Mouse (Mus musculus): Measurements from ENCODE around the gene Cd4. TPM values are rescaled to one million over a fixed set of nuclear protein-coding genes. Genes with fewer than 3 reads are reported as not detected.
A peak's percentile ranks its signal among the peaks of the same experiment; 100 is the strongest.

The Cd4 gene
- polyA plus RNA-seq, 1 experiment: not detected

DNA sequence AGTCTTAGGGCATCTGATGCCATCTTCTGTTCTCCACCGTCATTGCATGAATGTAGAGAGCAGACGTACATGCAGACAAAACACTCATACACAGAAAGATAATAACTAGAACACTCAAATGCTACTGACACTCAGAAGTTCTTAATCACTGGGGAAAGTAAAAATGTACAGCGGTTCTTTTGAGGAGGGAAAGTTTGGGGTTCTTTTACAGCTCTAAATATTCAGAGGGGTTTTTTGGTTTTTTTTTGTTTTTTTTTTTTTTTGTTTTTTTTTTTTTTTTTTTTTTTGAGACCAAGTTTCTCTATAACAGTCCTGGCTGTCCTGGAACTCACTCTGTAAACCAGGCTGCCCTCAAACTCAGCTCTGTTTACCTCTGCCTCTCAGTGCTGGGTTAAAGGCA is 45.1 kb upstream of the Cd4 start:
- H3K79me2 ChIP-seq (ENCODE audit: control insufficient read depth, insufficient read depth): peaks cover 27% of the 10 kb centered on the region
- no peak overlapping the region for H3K4me2 ChIP-seq (ENCODE audit: low read depth)
- no peak overlapping the region for H3ac ChIP-seq (ENCODE audit: control insufficient read depth, insufficient read length)
- no peaks in the 10 kb centered on the region for H3K27me3 ChIP-seq (ENCODE audit: control insufficient read depth, insufficient read depth, insufficient read length)
- TF ChIP-seq E2F4 (IDR thresholded peaks at IDR 0.05; ENCODE audit: insufficient read depth) (no peak), USF1 (IDR thresholded peaks at IDR 0.05; ENCODE audit: low read depth) (no peak), CEBPB (IDR thresholded peaks at IDR 0.05; ENCODE audit: insufficient read depth, poor library complexity, severe bottlenecking) (no peak), REST (IDR thresholded peaks at IDR 0.05; ENCODE audit: insufficient read depth, insufficient read length) (no peak), POLR2A (IDR thresholded peaks at IDR 0.05; ENCODE audit: insufficient read length, low read depth) (no peak), TCF12 (IDR thresholded peaks at IDR 0.05; ENCODE audit: insufficient read depth, poor library complexity, severe bottlenecking) (no peak), MYOD1 (IDR thresholded peaks at IDR 0.05; ENCODE audit: control insufficient read depth in 1 of 3, insufficient read length in 2 of 3, low read depth in 2 of 3) (no peak), MAX (IDR thresholded peaks at IDR 0.05; ENCODE audit: low read depth) (no peak), MYOG (IDR thresholded peaks at IDR 0.05; ENCODE audit: control insufficient read depth in 1 of 3, insufficient read depth in 1 of 3, insufficient read length in 2 of 3, low read depth in 2 of 3) (no peak), TCF3 (IDR thresholded peaks at IDR 0.05; ENCODE audit: insufficient read length, low read depth) (no peak), SRF (IDR thresholded peaks at IDR 0.05; ENCODE audit: control insufficient read depth, insufficient read length, low read depth) (no peak), POLR2AphosphoS2 (IDR thresholded peaks at IDR 0.05; ENCODE audit: insufficient read length, low read depth) (no peak)
- peaks cover 19% of the 10 kb centered on the region for H3K36me3 ChIP-seq (ENCODE audit: control insufficient read depth, insufficient read depth)
- peak overlapping the region; percentile 76 for H3K4me3 ChIP-seq

DNA sequence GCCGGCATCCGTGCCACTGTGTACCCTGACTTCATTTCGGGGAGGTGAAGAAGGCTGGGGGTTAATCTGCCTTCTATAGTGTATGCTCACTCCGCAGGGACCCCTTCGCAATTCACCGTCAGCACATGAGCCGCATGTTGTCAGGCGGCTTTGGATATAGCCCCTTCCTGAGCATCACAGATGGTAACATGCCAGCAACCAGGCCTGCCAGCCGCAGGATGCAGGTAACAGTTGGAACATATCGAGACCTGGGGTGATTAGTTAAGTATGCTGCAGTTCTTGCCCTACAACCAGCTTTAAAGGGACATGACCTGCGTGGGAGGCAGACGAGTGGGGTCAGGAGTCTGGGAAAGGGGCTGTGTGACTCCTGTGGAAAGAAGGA is 44.3 kb upstream of the Cd4 start:
- Histone ChIP-seq H3K79me2 (ENCODE audit: control insufficient read depth, insufficient read depth) (peaks cover 27% of the 10 kb centered on the region), H3K4me3 (peak overlapping the region; percentile 76), H3K27me3 (ENCODE audit: control insufficient read depth, insufficient read depth, insufficient read length) (no peaks in the 10 kb centered on the region), H3K36me3 (ENCODE audit: control insufficient read depth, insufficient read depth) (peaks cover 19% of the 10 kb centered on the region), H3K4me2 (ENCODE audit: low read depth) (peak overlapping the region; percentile 88), H3ac (ENCODE audit: control insufficient read depth, insufficient read length) (peak overlapping the region; percentile 61)
- no peak for TF ChIP-seq MYOG (IDR thresholded peaks at IDR 0.05; ENCODE audit: control insufficient read depth in 1 of 3, insufficient read depth in 1 of 3, insufficient read length in 2 of 3, low read depth in 2 of 3)
- no peak for TF ChIP-seq POLR2AphosphoS2 (IDR thresholded peaks at IDR 0.05; ENCODE audit: insufficient read length, low read depth)
- TF ChIP-seq CEBPB (IDR thresholded peaks at IDR 0.05; ENCODE audit: insufficient read depth, poor library complexity, severe bottlenecking): no peak
- TF ChIP-seq E2F4 (IDR thresholded peaks at IDR 0.05; ENCODE audit: insufficient read depth): no peak
- TF ChIP-seq POLR2A (IDR thresholded peaks at IDR 0.05; ENCODE audit: insufficient read length, low read depth): no peak
- no peak for TF ChIP-seq TCF12 (IDR thresholded peaks at IDR 0.05; ENCODE audit: insufficient read depth, poor library complexity, severe bottlenecking)
- TF ChIP-seq MAX (IDR thresholded peaks at IDR 0.05; ENCODE audit: low read depth): no peak

DNA sequence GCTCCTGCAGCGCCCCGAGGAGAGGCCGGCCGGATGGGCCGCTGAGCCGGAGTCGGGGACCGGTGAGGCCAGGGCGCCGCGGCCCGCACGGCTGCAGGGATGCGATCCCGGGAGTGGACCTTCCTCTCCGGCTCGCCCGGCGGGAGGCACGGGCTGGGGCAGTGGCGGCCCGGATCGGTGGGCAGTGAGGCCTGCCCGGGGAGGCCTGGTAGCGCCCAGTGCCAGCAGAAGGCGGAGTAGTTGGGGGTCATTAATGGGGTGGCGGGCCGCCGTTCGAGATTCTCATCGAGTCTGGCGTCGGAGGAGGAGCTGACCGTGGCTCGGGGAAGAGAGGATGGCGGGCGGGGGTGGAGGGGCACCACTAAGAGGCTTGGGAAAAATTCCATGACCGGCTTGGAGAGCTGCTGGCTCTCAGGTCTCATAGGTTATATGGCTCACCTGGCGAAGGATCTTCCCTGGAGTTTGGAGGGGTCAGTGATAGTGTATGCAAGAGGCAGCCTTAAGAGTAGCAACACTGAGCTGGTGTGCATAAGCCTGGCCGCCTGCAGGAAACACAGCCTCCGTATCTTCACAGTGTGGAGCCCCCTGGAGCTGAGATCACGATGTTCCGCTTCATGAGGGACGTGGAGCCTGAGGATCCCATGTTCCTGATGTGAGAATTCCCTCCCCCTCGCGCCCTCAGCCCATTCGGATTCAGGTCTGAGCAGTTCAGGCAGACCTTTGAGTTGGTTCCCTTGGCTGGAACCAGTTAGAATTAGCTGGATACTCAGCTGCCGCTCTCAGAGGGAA is 43.7 kb upstream of the Cd4 start:
- Histone ChIP-seq H3K79me2 (ENCODE audit: control insufficient read depth, insufficient read depth) (peaks cover 27% of the 10 kb centered on the region), H3K4me3 (peak overlapping the region; percentile 76), H3K27me3 (ENCODE audit: control insufficient read depth, insufficient read depth, insufficient read length) (no peaks in the 10 kb centered on the region), H3K36me3 (ENCODE audit: control insufficient read depth, insufficient read depth) (peaks cover 19% of the 10 kb centered on the region), H3K4me2 (ENCODE audit: low read depth) (peak overlapping the region; percentile 88), H3ac (ENCODE audit: control insufficient read depth, insufficient read length) (peak overlapping the region; percentile 61)
- TF ChIP-seq POLR2AphosphoS2 (IDR thresholded peaks at IDR 0.05; ENCODE audit: insufficient read length, low read depth): no peak
- TF ChIP-seq CEBPB (IDR thresholded peaks at IDR 0.05; ENCODE audit: insufficient read depth, poor library complexity, severe bottlenecking): no peak
- no peak for TF ChIP-seq TCF12 (IDR thresholded peaks at IDR 0.05; ENCODE audit: insufficient read depth, poor library complexity, severe bottlenecking)
- TF ChIP-seq MYOD1 (IDR thresholded peaks at IDR 0.05; ENCODE audit: control insufficient read depth in 1 of 3, insufficient read length in 2 of 3, low read depth in 2 of 3): no peak
- TF ChIP-seq E2F4 (IDR thresholded peaks at IDR 0.05; ENCODE audit: insufficient read depth): no peak

DNA sequence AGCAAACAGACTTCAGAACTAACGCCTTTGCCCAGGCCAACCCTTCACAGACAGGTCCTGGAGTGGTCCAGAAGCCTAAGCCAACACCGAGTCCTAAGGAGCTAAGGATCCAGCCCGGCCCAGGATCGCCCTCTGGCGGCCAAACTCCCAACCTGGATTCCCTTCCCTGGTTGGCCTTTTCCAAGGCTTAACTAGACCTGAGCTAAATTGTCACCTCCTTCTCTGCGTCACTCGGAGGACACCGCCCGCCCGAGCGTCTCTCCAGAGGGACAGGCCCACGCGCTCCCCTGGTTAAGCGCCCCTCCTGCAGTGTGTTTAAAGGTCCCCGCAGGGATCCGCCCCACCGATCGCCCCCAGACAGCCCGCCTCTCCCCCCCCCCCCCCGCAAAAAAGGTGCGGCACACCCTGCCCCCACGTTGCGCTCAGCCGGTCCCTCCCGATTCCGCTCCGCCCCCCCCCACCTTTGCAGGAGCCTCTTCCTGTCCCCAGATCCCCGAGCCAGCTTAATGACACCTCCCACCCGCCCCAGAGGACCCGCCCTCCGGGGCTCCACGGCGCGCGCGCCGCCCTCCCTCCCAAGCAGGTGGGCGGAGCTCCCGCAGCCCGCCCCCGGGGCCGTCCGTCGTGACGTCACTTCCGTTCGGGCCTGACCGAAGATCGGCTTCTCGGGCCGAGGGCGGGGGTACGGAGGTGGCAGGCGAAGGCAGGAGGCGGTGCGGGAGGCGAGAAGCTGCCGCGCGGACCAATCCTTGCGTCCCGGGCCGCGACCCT is 42.9 kb upstream of the Cd4 start, which contains the start of gene Mlf2:
Gene Mlf2 (plus strand): TSS at position 633 of the 771 bp plus-strand sequence.
- Histone ChIP-seq H3K36me3 (ENCODE audit: control insufficient read depth, insufficient read depth) (peaks cover 11% of the 10 kb centered on the region), H3K27me3 (ENCODE audit: control insufficient read depth, insufficient read depth, insufficient read length) (no peaks in the 10 kb centered on the region), H3K79me2 (ENCODE audit: control insufficient read depth, insufficient read depth) (peaks cover 27% of the 10 kb centered on the region), H3ac (ENCODE audit: control insufficient read depth, insufficient read length) (peak within 1 kb of the TSS; percentile 61), H3K4me2 (ENCODE audit: low read depth) (peak within 1 kb of the TSS; percentile 96), H3K4me3 (peak within 1 kb of the TSS; percentile 76)
- TF ChIP-seq E2F4 (IDR thresholded peaks at IDR 0.05; ENCODE audit: insufficient read depth): peak; percentile 6
- no peak for TF ChIP-seq TCF3 (IDR thresholded peaks at IDR 0.05; ENCODE audit: insufficient read length, low read depth)
- peak; percentile 90 for TF ChIP-seq POLR2AphosphoS2 (IDR thresholded peaks at IDR 0.05; ENCODE audit: insufficient read length, low read depth)
- TF ChIP-seq POLR2A (IDR thresholded peaks at IDR 0.05; ENCODE audit: insufficient read length, low read depth): peak; percentile 95

DNA sequence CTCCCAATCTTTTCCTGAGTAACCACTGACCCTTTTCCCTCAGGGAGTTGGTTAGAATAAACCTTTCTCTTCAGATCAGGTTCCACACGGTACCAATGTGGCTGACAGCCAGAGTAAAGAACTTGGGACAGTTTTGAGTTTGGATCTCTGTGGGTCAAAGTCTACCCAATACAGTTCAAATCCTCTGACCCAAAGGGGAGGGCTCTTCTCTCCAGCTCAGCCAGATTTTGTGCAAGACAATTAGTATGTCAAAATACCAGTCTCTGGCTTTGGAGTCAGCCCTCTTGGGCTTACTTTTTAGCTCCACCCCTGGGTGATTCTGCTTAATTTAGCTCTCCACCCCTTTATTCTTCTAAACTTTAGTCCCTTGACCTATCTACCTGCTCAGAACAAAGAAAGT is 42.2 kb upstream of the Cd4 start:
- H3K27me3 ChIP-seq (ENCODE audit: control insufficient read depth, insufficient read depth, insufficient read length): no peaks in the 10 kb centered on the region
- no peak overlapping the region for H3ac ChIP-seq (ENCODE audit: control insufficient read depth, insufficient read length)
- peak overlapping the region; percentile 96 for H3K4me2 ChIP-seq (ENCODE audit: low read depth)
- peaks cover 27% of the 10 kb centered on the region for H3K79me2 ChIP-seq (ENCODE audit: control insufficient read depth, insufficient read depth)
- peaks cover 10% of the 10 kb centered on the region for H3K36me3 ChIP-seq (ENCODE audit: control insufficient read depth, insufficient read depth)
- peak overlapping the region; percentile 76 for H3K4me3 ChIP-seq
- TF ChIP-seq POLR2A (IDR thresholded peaks at IDR 0.05; ENCODE audit: insufficient read length, low read depth) (no peak), TCF12 (IDR thresholded peaks at IDR 0.05; ENCODE audit: insufficient read depth, poor library complexity, severe bottlenecking) (no peak), E2F4 (IDR thresholded peaks at IDR 0.05; ENCODE audit: insufficient read depth) (no peak), MYOD1 (IDR thresholded peaks at IDR 0.05; ENCODE audit: control insufficient read depth in 1 of 3, insufficient read length in 2 of 3, low read depth in 2 of 3) (no peak), POLR2AphosphoS2 (IDR thresholded peaks at IDR 0.05; ENCODE audit: insufficient read length, low read depth) (no peak), MYOG (IDR thresholded peaks at IDR 0.05; ENCODE audit: control insufficient read depth in 1 of 3, insufficient read depth in 1 of 3, insufficient read length in 2 of 3, low read depth in 2 of 3) (no peak), MAX (IDR thresholded peaks at IDR 0.05; ENCODE audit: low read depth) (no peak), REST (IDR thresholded peaks at IDR 0.05; ENCODE audit: insufficient read depth, insufficient read length) (no peak), CEBPB (IDR thresholded peaks at IDR 0.05; ENCODE audit: insufficient read depth, poor library complexity, severe bottlenecking) (no peak), TCF3 (IDR thresholded peaks at IDR 0.05; ENCODE audit: insufficient read length, low read depth) (no peak), SRF (IDR thresholded peaks at IDR 0.05; ENCODE audit: control insufficient read depth, insufficient read length, low read depth) (no peak), USF1 (IDR thresholded peaks at IDR 0.05; ENCODE audit: low read depth) (no peak)

Measured in myocyte (in vitro differentiated cells).